Mouse (Mus musculus) urinary bladder, postnatal 36 days (tissue): Measurements from ENCODE around the gene Rnf17.

Experiments used
- DNase-seq, 2 experiments: peaks; one replicate each; pipeline ENCODE4 v3.0.0; 2022; ENCODE audit warnings: low spot score in 2 of 2, mixed read lengths in 1 of 2

Rnf17 gene

GRCm38 (mm10) chr14:56402311-56403071 lies at the start of gene Rnf17:
Rnf17 (plus strand) TSS chr14:56402581.
- no peak for DNase-seq

GRCm38 (mm10) chr14:56354803-56355202 lies 47.6 kb upstream of the Rnf17 start:
- DNase-seq = no peak

- no peak for DNase-seq
Measured at GRCm38 (mm10) chr14:56355396-56355795, 47.0 kb upstream of the Rnf17 start.

GRCm38 (mm10) chr14:56356196-56356595 lies 46.2 kb upstream of the Rnf17 start:
- DNase-seq = no peak

- DNase-seq = no peak
Measured at GRCm38 (mm10) chr14:56358422-56358821, 44.0 kb upstream of the Rnf17 start.

GRCm38 (mm10) chr14:56359131-56359530 lies 43.2 kb upstream of the Rnf17 start:
- no peak for DNase-seq

- no peak for DNase-seq
Measured at GRCm38 (mm10) chr14:56364711-56365237, 37.6 kb upstream of the Rnf17 start, which contains the start of gene Atp12a. Atp12a (plus strand) TSS chr14:56365068.

GRCm38 (mm10) chr14:56365292-56365691 lies 37.1 kb upstream of the Rnf17 start:
- DNase-seq = no peak

- no peak for DNase-seq
Measured at GRCm38 (mm10) chr14:56366712-56367111, 35.7 kb upstream of the Rnf17 start.

GRCm38 (mm10) chr14:56368834-56369233 lies 33.5 kb upstream of the Rnf17 start:
- no peak for DNase-seq

GRCm38 (mm10) chr14:56375731-56376130 lies 26.6 kb upstream of the Rnf17 start:
- peak; percentile 73 for DNase-seq

- DNase-seq = no peak
Measured at GRCm38 (mm10) chr14:56377745-56378144, 24.6 kb upstream of the Rnf17 start.

- no peak for DNase-seq
Measured at GRCm38 (mm10) chr14:56379336-56379735, 23.0 kb upstream of the Rnf17 start.

- no peak for DNase-seq
Measured at GRCm38 (mm10) chr14:56382366-56382765, 20.0 kb upstream of the Rnf17 start.

- DNase-seq = no peak
Measured at GRCm38 (mm10) chr14:56390247-56390646, 12.1 kb upstream of the Rnf17 start.

GRCm38 (mm10) chr14:56393704-56394312 lies 8.6 kb upstream of the Rnf17 start:
- no peak for DNase-seq

- peak; percentile 9 to 19 for DNase-seq
Measured at GRCm38 (mm10) chr14:56398001-56398400, 4.4 kb upstream of the Rnf17 start.

- DNase-seq = no peak
Measured at GRCm38 (mm10) chr14:56403072-56403375, 643 bp downstream of the Rnf17 start.

- DNase-seq = no peak
Measured at GRCm38 (mm10) chr14:56462090-56462489, 59.7 kb downstream of the Rnf17 start.

- no peak for DNase-seq
Measured at GRCm38 (mm10) chr14:56462729-56463128, 60.3 kb downstream of the Rnf17 start.

GRCm38 (mm10) chr14:56468145-56468544 lies 65.8 kb downstream of the Rnf17 start:
- no peak for DNase-seq

GRCm38 (mm10) chr14:56489806-56490205 lies 87.4 kb downstream of the Rnf17 start:
- DNase-seq = no peak

- DNase-seq = no peak
Measured at GRCm38 (mm10) chr14:56502407-56502806, 100.0 kb downstream of the Rnf17 start.
